Mouse (Mus musculus): ENCODE results near the gene Apbb1. TPM values are rescaled to one million over a fixed set of nuclear protein-coding genes. Genes with fewer than 3 reads are reported as not detected.
A peak's percentile ranks its signal among the peaks of the same experiment; 100 is the strongest.

Gene Apbb1
- total RNA-seq, 2 experiments from 2014 or later = 15.0 to 16.6 TPM

- DNase-seq (ENCODE audit: low spot score in 2 of 2) = no peak
Observed at GRCm38 (mm10) chr7:105572949-105573348, 8.5 kb downstream of the Apbb1 start.

DNA sequence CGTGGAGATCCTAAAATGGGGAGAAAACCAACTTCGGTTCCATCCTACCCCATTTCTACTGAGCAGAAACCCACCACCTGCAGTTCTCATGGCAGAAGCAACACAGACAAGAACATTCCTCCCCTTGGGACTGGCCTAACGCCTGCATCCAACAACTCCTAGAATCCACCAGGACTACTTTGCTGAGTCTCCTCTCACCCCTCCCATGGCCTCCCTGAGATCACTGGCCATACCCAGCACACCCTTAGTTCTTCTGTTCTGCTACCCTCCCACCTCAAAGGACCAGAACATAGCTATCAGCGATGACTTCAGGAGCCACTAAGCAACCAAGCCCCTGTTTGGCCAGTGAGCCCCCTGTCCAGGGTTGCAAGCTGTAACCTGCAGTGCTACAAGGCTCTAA, 10.7 kb downstream of the Apbb1 start:
- DNase-seq (ENCODE audit: low spot score in 2 of 2) = no peak

- no peak for DNase-seq (ENCODE audit: low spot score in 2 of 2)
Observed at GRCm38 (mm10) chr7:105569512-105570496, 11.6 kb downstream of the Apbb1 start.

GRCm38 (mm10) chr7:105568988-105569471, 12.4 kb downstream of the Apbb1 start:
- DNase-seq (ENCODE audit: low spot score in 2 of 2) = no peak

GRCm38 (mm10) chr7:105568583-105568982, 12.9 kb downstream of the Apbb1 start:
- no peak for DNase-seq (ENCODE audit: low spot score in 2 of 2)

DNA sequence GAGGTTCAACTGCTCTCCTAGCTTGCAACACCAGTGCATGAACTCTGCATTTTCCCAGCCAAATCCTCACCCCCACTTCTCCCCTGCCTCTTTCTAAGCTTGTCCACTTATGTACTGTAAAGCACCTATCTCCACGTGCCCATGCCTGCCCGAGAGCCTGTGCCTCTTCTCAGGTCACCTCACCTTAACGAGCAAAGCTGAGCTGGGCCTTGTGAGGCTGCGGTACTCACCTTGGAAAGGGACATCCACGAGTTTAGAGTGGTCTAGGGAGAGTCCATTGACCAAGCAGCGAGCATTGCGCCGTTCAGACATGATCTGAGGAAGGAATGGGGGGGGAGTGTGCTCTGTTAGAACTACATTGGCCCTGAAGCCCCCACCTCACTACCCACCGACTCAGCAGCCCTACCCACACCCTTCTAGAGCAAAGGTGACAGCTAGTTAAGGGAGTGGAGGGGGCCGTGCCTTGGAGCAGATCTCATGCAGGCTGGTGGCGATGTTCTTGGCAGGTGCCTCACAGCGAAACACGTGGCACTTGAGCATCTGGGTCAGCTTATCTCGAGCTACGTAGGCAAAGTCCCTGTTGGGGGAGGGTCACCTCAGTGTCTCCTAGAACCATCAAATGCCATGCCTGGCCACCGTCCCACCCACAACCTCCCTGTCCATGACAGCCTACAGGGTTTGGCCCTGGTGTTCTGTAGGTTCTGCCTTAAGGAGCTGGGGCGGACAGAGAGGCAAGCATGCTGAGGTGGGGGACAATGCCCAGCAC, 16.2 kb downstream of the Apbb1 start:
- no peak for DNase-seq (ENCODE audit: low spot score in 2 of 2)

- no peak for DNase-seq (ENCODE audit: low spot score in 2 of 2)
Observed at GRCm38 (mm10) chr7:105563367-105563766, 18.1 kb downstream of the Apbb1 start.

- DNase-seq (ENCODE audit: low spot score in 2 of 2) = no peak
Observed at GRCm38 (mm10) chr7:105562317-105562716, 19.1 kb downstream of the Apbb1 start.

- no peak for DNase-seq (ENCODE audit: low spot score in 2 of 2)
Observed at GRCm38 (mm10) chr7:105559016-105559415, 22.4 kb downstream of the Apbb1 start.

- no peak for DNase-seq (ENCODE audit: low spot score in 2 of 2)
Observed at GRCm38 (mm10) chr7:105557671-105558070, 23.8 kb downstream of the Apbb1 start.

DNA sequence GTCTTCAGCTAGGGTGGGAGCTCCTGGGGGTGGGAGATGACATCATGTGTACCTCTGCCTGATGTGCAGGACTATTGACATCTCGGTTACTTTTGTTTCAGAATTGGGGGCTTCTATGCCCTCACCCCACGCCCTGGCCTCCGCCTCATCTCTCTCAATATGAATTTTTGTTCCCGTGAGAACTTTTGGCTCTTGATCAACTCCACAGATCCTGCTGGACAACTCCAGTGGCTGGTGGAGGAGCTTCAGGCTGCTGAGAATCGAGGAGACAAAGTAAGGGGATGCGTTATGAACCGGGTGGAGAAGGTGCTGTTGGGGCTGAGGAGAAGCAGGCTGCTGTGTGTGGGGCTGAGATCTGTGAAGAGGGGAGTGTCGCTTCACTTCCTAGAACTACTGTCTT, 25.0 kb downstream of the Apbb1 start:
- no peak for DNase-seq (ENCODE audit: low spot score in 2 of 2)

- no peak for DNase-seq (ENCODE audit: low spot score in 2 of 2)
Observed at GRCm38 (mm10) chr7:105555571-105555970, 25.9 kb downstream of the Apbb1 start.

DNA sequence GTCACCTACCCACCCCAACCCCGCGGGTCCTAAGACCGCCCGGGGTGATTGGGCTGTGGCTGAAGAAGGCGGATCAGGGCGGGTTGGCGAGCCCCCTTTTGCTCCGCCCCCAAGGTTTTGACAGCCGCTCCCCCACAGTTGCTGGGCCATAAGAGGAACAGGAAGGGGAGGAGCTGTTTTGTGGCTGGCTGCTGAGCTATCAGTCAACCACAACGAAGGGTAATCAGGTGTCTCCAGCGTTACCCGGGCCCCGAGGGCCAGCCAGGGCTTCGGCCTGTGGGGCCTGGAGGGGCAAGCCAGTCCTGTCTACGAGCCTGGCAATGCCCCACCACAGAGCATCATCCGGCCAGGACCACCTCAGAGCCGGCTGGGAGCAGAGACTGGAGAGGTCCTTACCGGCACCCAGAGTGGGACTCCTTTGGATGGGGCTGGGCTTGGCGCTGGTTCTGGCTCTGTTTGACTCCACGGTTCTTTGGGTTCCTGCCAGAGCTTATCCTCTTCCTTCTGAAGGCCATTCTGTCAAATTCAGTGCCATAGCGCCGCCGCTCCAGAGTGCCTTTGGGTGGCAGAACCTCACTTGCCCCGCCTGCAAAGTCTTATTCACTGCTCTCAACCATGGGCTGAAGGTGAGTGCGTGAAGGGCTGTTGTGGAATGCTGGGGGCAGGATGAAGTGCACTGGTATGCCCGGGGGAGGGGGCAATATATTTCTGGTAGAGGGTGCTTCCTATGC, 27.1 kb downstream of the Apbb1 start, which contains the start of gene Smpd1:
Smpd1 (plus strand) TSS at position 149 of the 731 bp plus-strand sequence.
- DNase-seq (ENCODE audit: low spot score in 2 of 2) = peak; percentile 64 to 86

DNA sequence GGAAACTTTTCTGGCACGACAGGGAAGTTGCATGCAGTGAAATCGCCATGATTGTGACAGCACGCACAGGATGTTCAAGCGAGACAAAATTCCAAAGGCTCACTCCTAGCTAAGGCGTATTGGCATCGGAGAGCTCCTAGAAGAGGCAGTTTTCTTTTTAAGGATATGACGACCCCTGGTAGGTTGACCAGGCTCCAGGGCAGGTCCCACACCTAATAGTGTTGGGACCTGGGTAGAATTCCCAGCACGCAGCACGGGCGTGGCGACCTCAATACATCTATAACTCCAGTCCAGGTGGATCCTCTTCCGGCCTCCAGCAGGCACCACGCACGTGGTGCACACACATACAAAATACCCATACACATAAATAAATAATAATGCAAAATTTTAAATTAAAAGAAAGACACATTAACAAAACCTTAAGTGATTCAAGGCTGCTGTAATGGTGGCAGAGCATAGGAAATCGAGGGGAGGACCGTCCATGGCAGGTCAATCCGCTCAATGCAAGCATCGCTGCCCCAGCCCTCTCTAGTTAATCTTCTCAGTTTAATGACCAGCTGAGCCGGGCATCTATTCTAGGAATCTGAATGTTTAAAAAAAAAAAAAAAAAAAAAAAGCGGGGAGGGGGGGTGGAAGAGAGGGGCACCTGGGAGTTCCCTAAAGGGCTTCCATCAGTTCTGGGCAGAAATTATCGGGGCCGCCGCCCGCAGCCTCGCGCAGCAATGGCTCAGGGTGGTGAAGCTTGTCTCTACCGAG, 27.8 kb downstream of the Apbb1 start:
- no peak for DNase-seq (ENCODE audit: low spot score in 2 of 2)

DNA sequence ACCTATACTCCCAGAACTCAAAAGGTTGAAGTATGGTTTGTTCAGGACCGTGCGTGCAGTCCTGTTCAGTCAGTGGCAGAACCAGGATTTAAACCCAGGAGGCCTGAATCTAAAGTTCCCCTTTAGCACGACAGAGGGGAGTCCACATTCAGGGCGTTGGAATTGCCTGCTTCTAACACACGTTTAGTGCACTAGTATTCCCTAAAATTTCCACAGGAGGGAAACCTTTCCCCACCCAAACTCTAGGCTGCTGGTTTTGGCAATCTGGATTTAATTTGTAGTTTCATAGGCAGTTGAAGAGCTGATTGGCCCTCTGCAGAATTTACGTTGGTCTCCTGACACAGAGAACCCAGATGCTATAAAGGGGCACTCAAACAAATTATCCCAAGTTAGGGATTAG, 32.4 kb downstream of the Apbb1 start:
- no peak for DNase-seq (ENCODE audit: low spot score in 2 of 2)

- no peak for DNase-seq (ENCODE audit: low spot score in 2 of 2)
Observed at GRCm38 (mm10) chr7:105547970-105548369, 33.5 kb downstream of the Apbb1 start.

DNA sequence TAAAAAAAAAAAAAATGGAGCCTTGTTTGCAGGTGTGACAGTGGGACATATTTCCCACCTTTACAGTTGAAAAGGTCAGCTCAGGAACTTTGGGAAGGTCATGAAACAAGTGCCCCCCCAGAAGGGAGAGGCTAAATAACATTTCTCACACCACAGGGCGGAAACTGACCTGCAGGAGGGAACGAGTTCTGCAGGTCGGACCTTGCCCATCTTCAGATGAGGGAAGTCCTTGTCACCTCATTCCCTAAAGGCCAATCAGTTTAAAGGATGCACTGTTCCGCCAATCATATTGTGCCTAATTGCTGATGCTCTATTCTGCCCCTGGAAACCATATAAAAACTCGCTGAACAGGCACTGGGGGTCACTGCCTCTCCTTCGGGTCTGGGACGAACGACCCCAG, 35.5 kb downstream of the Apbb1 start:
- no peak for DNase-seq (ENCODE audit: low spot score in 2 of 2)

DNA sequence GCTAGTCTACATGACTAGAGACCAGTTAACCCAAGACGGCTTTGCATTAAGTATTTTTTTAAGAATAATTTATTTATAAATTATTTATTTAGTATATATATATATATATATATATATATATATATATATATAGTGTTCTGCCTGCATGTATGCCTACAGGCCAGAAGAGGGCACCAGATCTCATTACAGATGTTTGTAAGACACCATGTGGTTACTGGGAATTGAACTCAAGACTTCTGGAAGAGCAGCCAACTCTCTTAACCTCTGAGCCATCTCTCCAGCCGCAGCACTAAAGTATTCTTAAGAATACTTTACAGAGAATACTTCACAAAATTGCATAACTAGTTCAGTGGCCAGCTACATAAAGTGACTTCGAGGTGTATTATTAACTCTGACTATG, 47.3 kb downstream of the Apbb1 start:
- no peak for DNase-seq (ENCODE audit: low spot score in 2 of 2)

GRCm38 (mm10) chr7:105528094-105528493, 53.4 kb downstream of the Apbb1 start:
- no peak for DNase-seq (ENCODE audit: low spot score in 2 of 2)

DNA sequence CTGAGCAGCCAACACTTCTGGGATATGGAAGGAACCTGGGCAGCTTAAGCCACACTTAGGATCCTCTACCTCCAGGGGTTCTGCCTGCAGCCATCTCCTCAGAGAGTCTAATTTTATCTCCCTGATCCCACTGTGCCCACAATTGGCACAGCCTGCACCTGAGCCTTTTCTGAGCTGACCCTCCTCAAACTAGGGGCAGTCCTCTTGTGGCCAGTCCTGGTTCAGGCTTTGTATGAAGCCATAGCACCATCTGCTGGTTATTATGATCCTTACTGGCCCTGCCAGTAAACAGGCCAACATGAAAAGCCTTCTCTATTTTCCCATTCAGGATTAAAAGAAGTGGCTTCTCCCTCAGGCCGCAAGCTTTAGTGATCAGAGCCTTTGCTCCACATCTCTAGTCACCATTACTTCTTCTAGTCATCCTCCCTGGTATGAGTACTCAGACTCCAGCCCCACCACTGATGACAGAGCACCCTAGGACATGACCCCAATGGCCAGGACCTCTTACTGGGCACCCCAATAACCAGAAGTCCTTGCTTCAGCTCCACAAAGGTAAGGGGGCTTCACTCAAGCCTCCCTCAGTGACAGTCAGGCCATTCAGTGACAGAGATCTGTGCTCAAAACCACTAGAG, 54.0 kb downstream of the Apbb1 start:
- DNase-seq (ENCODE audit: low spot score in 2 of 2) = no peak

Measured in gastrocnemius, postnatal 4 days (tissue).